Mouse (Mus musculus): ENCODE measurements around the gene Zfp668. TPM values are rescaled to one million over a fixed set of nuclear protein-coding genes. Genes with fewer than 3 reads are reported as not detected.
"Not testable (repeated sequence)": the region's sequence is repeated elsewhere in the genome, so short reads cannot be mapped to it uniquely, and the experiment has no call there.

Gene Zfp668
- total and polyA plus RNA-seq, 2 experiments from 2014 or later, result 25.1 to 34.2 TPM

- H3K4me1 ChIP-seq (ENCODE audit: insufficient read depth), result peaks cover 4% of the 10 kb centered on the region
- peak within 1 kb of the TSS; percentile 63 for H3K4me3 ChIP-seq (ENCODE audit: low read depth, low read length)
- peak; percentile 48 for TF ChIP-seq CTCF (IDR thresholded peaks at IDR 0.05; ENCODE audit: low read depth)
- 7% methylated on average over 38 of the region's 38 CpGs for WGBS
- H3K9me3 ChIP-seq (ENCODE audit: low read length), result no peaks in the 10 kb centered on the region
- peaks cover 36% of the 10 kb centered on the region for H3K36me3 ChIP-seq (ENCODE audit: insufficient read depth)
- ATAC-seq (peak; percentile 97), DNase-seq (peak; percentile 86)
- peak within 1 kb of the TSS; percentile 84 for H3K9ac ChIP-seq
- no peaks in the 10 kb centered on the region for H3K27me3 ChIP-seq (ENCODE audit: insufficient read depth, low read length)
- H3K4me2 ChIP-seq (ENCODE audit: low read depth), result peak within 1 kb of the TSS; percentile 87
- H3K27ac ChIP-seq (ENCODE audit: low read depth, low read length), result peak within 1 kb of the TSS; percentile 83
These were observed 27.6 kb upstream of the Zfp668 start, which contains the start of gene Bckdk for GRCm38 (mm10) chr7:127903971-127904796. TSS of gene Bckdk (plus strand) at chr7:127904082.

GRCm38 (mm10) chr7:127901772-127902171, 25.1 kb upstream of the Zfp668 start:
- Histone ChIP-seq H3K9ac (no peak overlapping the region), H3K4me3 (ENCODE audit: low read depth, low read length) (no peak overlapping the region), H3K36me3 (ENCODE audit: insufficient read depth) (peaks cover 12% of the 10 kb centered on the region), H3K9me3 (ENCODE audit: low read length) (no peaks in the 10 kb centered on the region), H3K27ac (ENCODE audit: low read depth, low read length) (no peak overlapping the region), H3K4me1 (ENCODE audit: insufficient read depth) (peaks cover 4% of the 10 kb centered on the region), H3K27me3 (ENCODE audit: insufficient read depth, low read length) (no peaks in the 10 kb centered on the region), H3K4me2 (ENCODE audit: low read depth) (no peak overlapping the region)
- WGBS, result 81% methylated on average over 2 of the region's 2 CpGs
- TF ChIP-seq CTCF (IDR thresholded peaks at IDR 0.05; ENCODE audit: low read depth), result no peak
- DNase-seq (no peak), ATAC-seq (no peak)

GRCm38 (mm10) chr7:127899997-127900396, 23.4 kb upstream of the Zfp668 start:
- Histone ChIP-seq H3K4me3 (ENCODE audit: low read depth, low read length) (no peak overlapping the region), H3K27ac (ENCODE audit: low read depth, low read length) (no peak overlapping the region), H3K9ac (no peak overlapping the region), H3K9me3 (ENCODE audit: low read length) (no peaks in the 10 kb centered on the region), H3K36me3 (ENCODE audit: insufficient read depth) (no peaks in the 10 kb centered on the region), H3K4me1 (ENCODE audit: insufficient read depth) (peaks cover 7% of the 10 kb centered on the region), H3K27me3 (ENCODE audit: insufficient read depth, low read length) (no peaks in the 10 kb centered on the region), H3K4me2 (ENCODE audit: low read depth) (no peak overlapping the region)
- 47% methylated on average over 7 of the region's 7 CpGs for WGBS
- DNase-seq (no peak), ATAC-seq (no peak)
- no peak for TF ChIP-seq CTCF (IDR thresholded peaks at IDR 0.05; ENCODE audit: low read depth)

- 0 out of 2 replicates have a peak, but pooled peaks cover under 1% of the 10 kb centered on the region for H3K36me3 ChIP-seq (ENCODE audit: insufficient read depth)
- WGBS, result 34% methylated on average over 10 of the region's 10 CpGs
- no peak for DNase-seq
- ATAC-seq, result no peak
- H3K4me2 ChIP-seq (ENCODE audit: low read depth), result no peak overlapping the region
- H3K9ac ChIP-seq, result no peak overlapping the region
- no peak overlapping the region for H3K4me3 ChIP-seq (ENCODE audit: low read depth, low read length)
- H3K9me3 ChIP-seq (ENCODE audit: low read length), result no peaks in the 10 kb centered on the region
- H3K4me1 ChIP-seq (ENCODE audit: insufficient read depth), result peaks cover 6% of the 10 kb centered on the region; the same call in 1 of the 2 replicates
- H3K27me3 ChIP-seq (ENCODE audit: insufficient read depth, low read length), result no peaks in the 10 kb centered on the region
- H3K27ac ChIP-seq (ENCODE audit: low read depth, low read length), result no peak overlapping the region
- TF ChIP-seq CTCF (IDR thresholded peaks at IDR 0.05; ENCODE audit: low read depth), result no peak
These were observed 21.7 kb upstream of the Zfp668 start for GRCm38 (mm10) chr7:127898179-127898956.

GRCm38 (mm10) chr7:127897542-127897941, 20.9 kb upstream of the Zfp668 start:
- Histone ChIP-seq H3K27ac (ENCODE audit: low read depth, low read length) (no peak overlapping the region), H3K36me3 (ENCODE audit: insufficient read depth) (peaks cover 8% of the 10 kb centered on the region; the same call in 1 of the 2 replicates), H3K4me1 (ENCODE audit: insufficient read depth) (peaks cover 6% of the 10 kb centered on the region; the same call in 1 of the 2 replicates), H3K9ac (no peak overlapping the region), H3K27me3 (ENCODE audit: insufficient read depth, low read length) (no peaks in the 10 kb centered on the region), H3K9me3 (ENCODE audit: low read length) (no peaks in the 10 kb centered on the region), H3K4me3 (ENCODE audit: low read depth, low read length) (no peak overlapping the region), H3K4me2 (ENCODE audit: low read depth) (no peak overlapping the region)
- no peak for TF ChIP-seq CTCF (IDR thresholded peaks at IDR 0.05; ENCODE audit: low read depth)
- no peak for DNase-seq
- WGBS, result 88% methylated on average over 7 of the region's 7 CpGs
- ATAC-seq, result no peak

GRCm38 (mm10) chr7:127896384-127896783, 19.8 kb upstream of the Zfp668 start:
- peak; percentile 70 for TF ChIP-seq CTCF (IDR thresholded peaks at IDR 0.05; ENCODE audit: low read depth)
- H3K9ac ChIP-seq, result no peak overlapping the region
- no peak overlapping the region for H3K4me3 ChIP-seq (ENCODE audit: low read depth, low read length)
- 61% methylated on average over 13 of the region's 13 CpGs for WGBS
- ATAC-seq (no peak), DNase-seq (peak; percentile 57)
- no peak overlapping the region for H3K27ac ChIP-seq (ENCODE audit: low read depth, low read length)
- H3K36me3 ChIP-seq (ENCODE audit: insufficient read depth), result peaks cover 9% of the 10 kb centered on the region; the same call in 1 of the 2 replicates
- no peaks in the 10 kb centered on the region for H3K9me3 ChIP-seq (ENCODE audit: low read length)
- no peak overlapping the region for H3K4me2 ChIP-seq (ENCODE audit: low read depth)
- H3K27me3 ChIP-seq (ENCODE audit: insufficient read depth, low read length), result no peaks in the 10 kb centered on the region
- H3K4me1 ChIP-seq (ENCODE audit: insufficient read depth), result peaks cover 6% of the 10 kb centered on the region; the same call in 1 of the 2 replicates

GRCm38 (mm10) chr7:127895891-127896290, 19.3 kb upstream of the Zfp668 start:
- DNase-seq; H3K9ac ChIP-seq; ATAC-seq; H3K27me3 ChIP-seq (ENCODE audit: insufficient read depth, low read length); H3K9me3 ChIP-seq (ENCODE audit: low read length); H3K27ac ChIP-seq (ENCODE audit: low read depth, low read length); H3K4me1 ChIP-seq (ENCODE audit: insufficient read depth): not testable (repeated sequence)
- H3K4me3 ChIP-seq (ENCODE audit: low read depth, low read length), result peak overlapping the region; percentile 61; the same call in 1 of the 2 replicates
- 75% methylated on average over 7 of the region's 7 CpGs for WGBS
- peaks cover 12% of the 10 kb centered on the region; the same call in 1 of the 2 replicates for H3K36me3 ChIP-seq (ENCODE audit: insufficient read depth)
- peak overlapping the region; percentile 71 for H3K4me2 ChIP-seq (ENCODE audit: low read depth)

Measured in forebrain, postnatal 0 days (tissue).